14 mouse cellular contexts compared by ENCODE assay signal in genomic region chr8:124507572-124508320, GRCm38 (mm10). TPM values are rescaled to one million over a fixed set of nuclear protein-coding genes. Genes with fewer than 3 reads are reported as not detected.
A peak's percentile ranks its signal among the peaks of the same experiment; 100 is the strongest.
DNase-seq lines count a peak whose midpoint lies in the region; ATAC-seq lines count a peak whose summit lies in the region.
"Had no signal": no experiment of that assay in that cellular context is flagged by ENCODE, and none has a peak within 500 bp of the region (broad histone marks: within the 10 kb centered on the region; RNA-seq: fewer than 3 reads in every experiment).

No protein-coding gene starts in this region.

- peak; percentile 70 for DNase-seq in cerebellum, adult 11 months
- DNase-seq in cerebellum, adult 9-11 months = peak; percentile 90
- DNase-seq in layer of hippocampus, adult 8-10 months (ENCODE audit: low spot score in 2 of 2) = peak; percentile 79 to 81
- peak; percentile 70 for DNase-seq in left cerebral cortex, postnatal 4 days
- no peak for DNase-seq in spleen, postnatal 10 days (ENCODE audit: low spot score in 2 of 2)
- DNase-seq in gastrocnemius, adult 8-10 months (ENCODE audit: low spot score in 2 of 2) = no peak
- DNase-seq: heart, postnatal 14 days; kidney, adult 9 months; midbrain, embryonic 14.5 days; thymus, postnatal 36 days had no signal

- WGBS in kidney, embryonic 16.5 days = 74% methylated on average over 8 of the region's 8 CpGs

- H3K4me2 ChIP-seq in kidney, embryonic 16.5 days (replicated peaks; ENCODE audit: low read depth, low read length) = no peak overlapping the region
- H3K4me2 ChIP-seq: embryonic facial prominence, embryonic 12.5 days; forebrain, embryonic 15.5 days; limb, embryonic 15.5 days had no signal

- H3K4me1 ChIP-seq in kidney, embryonic 16.5 days (ENCODE audit: insufficient read depth, low read length) = no peaks in the 10 kb centered on the region
- H3K4me1 ChIP-seq: embryonic facial prominence, embryonic 12.5 days; forebrain, embryonic 15.5 days; limb, embryonic 15.5 days had no signal

- no peak overlapping the region for H3K27ac ChIP-seq in kidney, embryonic 16.5 days (ENCODE audit: low read length)
- H3K27ac ChIP-seq: embryonic facial prominence, embryonic 12.5 days; forebrain, embryonic 15.5 days; limb, embryonic 15.5 days had no signal

- no peak overlapping the region for H3K9ac ChIP-seq in kidney, embryonic 16.5 days (replicated peaks; ENCODE audit: low read length)
- H3K9ac ChIP-seq: forebrain, embryonic 15.5 days; limb, embryonic 15.5 days had no signal

- no peak for ATAC-seq in kidney, embryonic 16.5 days (ENCODE audit: low FRiP score, low TSS enrichment)
- ATAC-seq: forebrain, embryonic 15.5 days had no signal

- 0 out of 2 replicates have a peak, but pooled peaks cover 5% of the 10 kb centered on the region for H3K9me3 ChIP-seq in kidney, embryonic 16.5 days (ENCODE audit: low read length)
- H3K9me3 ChIP-seq: embryonic facial prominence, embryonic 12.5 days; limb, embryonic 15.5 days had no signal

- intact Hi-C loops in left cerebral cortex, postnatal 4 days (cut with DNase I) = no loop called here

- no peak overlapping the region for H3K4me3 ChIP-seq in kidney, embryonic 16.5 days (ENCODE audit: low read length)
- H3K4me3 ChIP-seq: embryonic facial prominence, embryonic 12.5 days; forebrain, embryonic 15.5 days; limb, embryonic 15.5 days had no signal

- H3K27me3 ChIP-seq in kidney, embryonic 16.5 days (ENCODE audit: insufficient read depth, low read length) = 0 out of 2 replicates have a peak, but pooled peaks cover 3% of the 10 kb centered on the region
- H3K27me3 ChIP-seq: embryonic facial prominence, embryonic 12.5 days; forebrain, embryonic 15.5 days; limb, embryonic 15.5 days had no signal

- H3K36me3 ChIP-seq in kidney, embryonic 16.5 days (ENCODE audit: insufficient read depth, low read length) = no peaks in the 10 kb centered on the region
- H3K36me3 ChIP-seq: embryonic facial prominence, embryonic 12.5 days; forebrain, embryonic 15.5 days; limb, embryonic 15.5 days had no signal

RNA-seq across cellular contexts. Expression of gene Cog2, which starts 12.8 kb away (rescaled TPM):
- total RNA-seq in layer of hippocampus, adult 8-10 months (2022) = 10 to 100 TPM; 42.8 to 48.9 (median 47.1) TPM
- 10 to 100 TPM; 37.2 to 38.6 TPM for total RNA-seq in left cerebral cortex, postnatal 4 days (2021)
- 10 to 100 TPM; 16.1 to 28.7 (median 18.5) TPM for total RNA-seq in gastrocnemius, adult 8-10 months (2022)
- 39.5 and 40.4 TPM in 2 replicates for polyA plus RNA-seq in kidney, embryonic 16.5 days (2015; fragmentation: Nextera tagmentation; extraction: Ambion mirVana)

Comparison
In these comparisons a context has a peak if more than half of its experiments do, and no peak if none do; other contexts are left out.
1. DNase-seq: peak in cerebellum, adult 11 months (single experiment), cerebellum, adult 9-11 months (single experiment), layer of hippocampus, adult 8-10 months (2 of 2) and left cerebral cortex, postnatal 4 days (single experiment); none in spleen, postnatal 10 days (0 of 2) and gastrocnemius, adult 8-10 months (0 of 2).